Mouse (Mus musculus) heart, adult 8-10 months (tissue): ENCODE results near the gene Zfp940. TPM values are rescaled to one million over a fixed set of nuclear protein-coding genes. Genes with fewer than 3 reads are reported as not detected.

ENCODE experiments used
- DNase-seq: peaks from one replicate; pipeline ENCODE4 v3.0.0; 2022; ENCODE audit warnings: low spot score
- total RNA-seq, 4 experiments: library from RNA; stranded (reverse); gene quantifications; 2 replicates each; pipeline ENCODE4 v1.2.4; 2022

The Zfp940 gene
- total RNA-seq, 4 experiments from 2014 or later = 0.33 to 0.72 (median 0.47) TPM

DNA sequence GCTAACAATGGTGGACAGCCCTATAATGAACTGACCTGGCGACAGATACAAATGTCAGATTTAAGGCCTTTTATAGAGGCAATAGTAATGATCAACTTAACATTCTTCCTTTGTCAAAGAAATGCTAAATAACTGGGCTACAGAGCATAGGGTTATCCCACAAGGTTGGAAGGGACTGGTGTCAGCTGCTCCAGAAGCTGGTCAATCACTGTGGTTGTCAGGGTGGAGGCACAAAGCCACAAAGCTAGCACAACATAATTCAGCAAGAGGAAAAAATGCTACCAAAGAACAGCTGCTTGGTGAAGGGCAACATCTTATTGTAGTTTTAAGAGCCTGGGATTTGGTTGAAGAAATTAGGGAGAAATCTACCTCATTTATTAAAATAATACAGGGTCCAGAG lies 41.2 kb downstream of the Zfp940 start:
- DNase-seq = no peak

- no peak for DNase-seq
Observed at GRCm38 (mm10) chr7:29807046-29807445, 46.4 kb downstream of the Zfp940 start.

DNA sequence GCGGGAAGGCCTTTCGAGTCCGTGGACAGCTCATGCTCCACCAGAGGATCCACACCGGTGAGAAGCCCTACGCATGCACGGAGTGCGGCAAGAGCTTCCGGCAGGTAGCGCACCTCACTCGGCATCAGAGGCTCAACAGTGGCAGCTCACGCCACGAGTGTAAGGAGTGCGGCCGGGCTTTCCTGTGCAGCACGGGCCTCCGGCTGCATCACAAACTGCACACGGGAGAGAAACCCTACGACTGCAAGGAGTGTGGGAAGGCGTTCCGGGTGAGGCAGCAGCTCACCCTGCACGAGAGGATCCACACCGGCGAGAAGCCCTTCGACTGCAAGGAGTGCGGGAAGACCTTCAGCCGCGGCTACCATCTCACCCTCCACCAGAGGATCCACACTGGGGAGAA lies 60.6 kb downstream of the Zfp940 start:
- DNase-seq = no peak

DNA sequence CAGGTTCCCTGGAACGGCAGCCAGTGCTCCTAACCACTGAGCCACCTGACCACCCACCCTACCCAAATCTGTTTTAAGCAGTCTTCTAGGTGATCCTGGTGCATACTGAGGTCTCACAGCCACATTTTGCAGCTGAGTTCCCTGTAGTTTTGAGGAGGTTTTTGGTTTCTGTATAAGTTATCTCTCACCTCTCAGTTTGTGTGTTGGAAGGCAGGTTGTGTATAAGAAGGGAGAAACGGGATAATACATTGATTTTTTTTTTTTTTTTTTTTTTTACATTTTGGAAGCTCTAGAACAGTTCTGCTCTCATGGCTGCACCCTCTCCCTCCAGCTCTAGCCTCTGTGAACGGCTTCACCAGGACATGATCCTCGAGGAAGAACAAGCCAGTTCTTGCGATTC lies 67.6 kb downstream of the Zfp940 start:
- DNase-seq = no peak

DNA sequence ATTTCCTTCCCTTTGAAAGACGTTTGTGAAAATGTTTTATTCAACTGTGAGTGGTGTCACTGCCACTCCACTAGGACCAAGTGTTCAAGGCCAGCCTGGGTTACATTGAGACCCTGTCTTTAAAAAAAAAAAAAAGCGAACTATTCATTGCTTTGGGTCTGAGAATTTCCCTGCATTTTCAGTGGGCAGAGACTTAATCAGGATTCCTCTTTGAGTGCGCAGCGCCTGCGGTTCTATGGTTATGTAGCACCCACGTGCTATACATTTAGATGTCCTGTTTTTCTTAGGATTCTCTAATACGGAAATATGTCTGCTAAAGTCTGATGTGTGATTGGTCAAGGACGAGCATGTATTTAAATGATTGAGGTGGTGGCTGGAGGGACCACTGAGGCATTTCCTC lies 68.4 kb downstream of the Zfp940 start:
- no peak for DNase-seq

DNA sequence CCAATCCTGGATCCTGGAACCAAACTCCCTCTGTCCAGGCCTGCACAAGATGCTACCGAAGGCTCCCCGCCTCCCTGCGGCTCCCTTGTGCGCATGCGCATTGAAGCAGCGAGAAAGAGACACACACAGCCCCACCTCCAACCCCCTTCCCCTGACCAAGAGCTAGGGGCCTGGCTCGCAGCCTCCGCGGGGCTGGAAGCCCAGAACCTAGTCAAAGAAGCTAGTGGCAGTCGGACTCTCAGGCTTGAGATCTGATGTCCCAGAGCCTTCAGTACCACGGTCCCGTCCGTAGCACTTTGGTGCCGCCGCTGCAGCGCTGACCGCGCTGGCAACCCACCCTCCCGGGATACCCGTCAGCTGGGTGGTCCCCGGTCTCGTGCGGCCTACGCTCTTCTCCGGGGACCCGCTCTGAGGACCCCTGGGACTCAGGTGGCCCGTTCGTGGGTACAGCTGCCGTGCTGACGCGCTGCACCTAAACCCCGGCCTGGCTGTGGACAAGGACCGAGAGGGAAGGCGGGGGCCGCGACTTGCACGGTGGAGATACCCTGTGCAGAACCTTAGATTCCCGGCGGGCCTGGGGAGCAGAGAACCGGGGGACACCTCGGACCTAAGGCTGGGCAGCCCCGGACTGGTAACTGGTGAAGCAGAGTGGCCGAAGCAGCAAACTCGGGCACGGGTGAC lies 69.5 kb downstream of the Zfp940 start, which contains the start of gene Zfp30:
Gene Zfp30, plus strand, starts transcription at position 128 of the 681 bp plus-strand sequence.
- peak; percentile 78 for DNase-seq

Other genes starting within 250 kb of the Zfp940 start
- not detected for gene Catsperg2, start 126.6 kb downstream of the Zfp940 start, total RNA-seq
- gene Zfp84, start 85.1 kb downstream of the Zfp940 start, total RNA-seq = 10 to 100 TPM in 3 of 4 experiments, 1 to 10 TPM in 1; 9.9 to 12.2 (median 10.7) TPM
- gene Zfp30, start 69.7 kb downstream of the Zfp940 start, total RNA-seq = 1 to 10 TPM; 4.3 to 6.2 (median 5.1) TPM
- gene Zfp790, start 37.6 kb downstream of the Zfp940 start, total RNA-seq = 10 to 100 TPM in 3 of 4 experiments, 1 to 10 TPM in 1; 10.0 to 13.4 (median 11.8) TPM
- 1 to 10 TPM; 3.0 to 4.0 (median 3.8) TPM for gene Zfp420, start 6.3 kb upstream of the Zfp940 start, total RNA-seq
- gene Zfp27, start 52.9 kb upstream of the Zfp940 start, total RNA-seq = 1 to 10 TPM; 8.4 to 9.3 (median 8.6) TPM
- gene Zfp383, start 54.6 kb upstream of the Zfp940 start, total RNA-seq = 1 to 10 TPM; 3.8 to 9.5 (median 6.4) TPM
- gene Zfp74, start 100.4 kb upstream of the Zfp940 start, total RNA-seq = 1 to 10 TPM; 5.8 to 6.5 (median 6.0) TPM
- 10 to 100 TPM; 16.9 to 27.9 (median 21.5) TPM for gene Zfp568, start 130.3 kb upstream of the Zfp940 start, total RNA-seq
- gene Zfp14, start 197.7 kb upstream of the Zfp940 start, total RNA-seq = 1 to 10 TPM; 2.4 to 3.0 (median 2.6) TPM
- gene Zfp82, start 219.2 kb upstream of the Zfp940 start, total RNA-seq = 1 to 10 TPM; 2.1 to 3.0 (median 2.6) TPM
- under 1 TPM in 1 of 4 experiments, not detected in 3; 0.28 TPM for gene Gm26920, start 236.7 kb upstream of the Zfp940 start, total RNA-seq
- 1 to 10 TPM in 3 of 4 experiments, under 1 TPM in 1; 0.82 to 1.8 (median 1.6) TPM for gene Zfp566, start 236.9 kb upstream of the Zfp940 start, total RNA-seq
- 10 to 100 TPM; 25.3 to 34.5 (median 31.3) TPM for gene Zfp260, start 241.1 kb upstream of the Zfp940 start, total RNA-seq